Mouse (Mus musculus) forelimb bud, embryonic 11.5 days (tissue): ENCODE measurements around the gene Large1.
"Not testable (repeated sequence)": the region's sequence is repeated elsewhere in the genome, so short reads cannot be mapped to it uniquely, and the experiment has no call there.

ENCODE experiments used
- DNase-seq: peaks from one replicate; pipeline ENCODE4 v3.0.0-alpha.2; 2012; ENCODE audit warnings: low read depth, low spot score

Gene Large1

GRCm38 (mm10) chr8:73353108-73353793 is at the start of gene Large1:
Gene Large1 (minus strand): TSS chr8:73353540.
- DNase-seq, result peak; percentile 96

- no peak for DNase-seq
Observed at GRCm38 (mm10) chr8:73400343-73400742, 47.0 kb upstream of the Large1 start.

- not testable (repeated sequence) for DNase-seq
Observed at GRCm38 (mm10) chr8:73373001-73373400, 19.7 kb upstream of the Large1 start.

- DNase-seq, result peak; percentile 81
Observed at GRCm38 (mm10) chr8:73355979-73356378, 2.6 kb upstream of the Large1 start.

GRCm38 (mm10) chr8:73354201-73354881 is 1.0 kb upstream of the Large1 start:
- peak; percentile 52 for DNase-seq

- no peak for DNase-seq
Observed at GRCm38 (mm10) chr8:73353794-73354179, 447 bp upstream of the Large1 start.

GRCm38 (mm10) chr8:73352301-73353107 is 836 bp downstream of the Large1 start:
- peak; percentile 27 for DNase-seq

GRCm38 (mm10) chr8:73350366-73350765 is 3.0 kb downstream of the Large1 start:
- DNase-seq, result peak; percentile 40

GRCm38 (mm10) chr8:73342761-73343395 is 10.5 kb downstream of the Large1 start:
- DNase-seq, result no peak

- no peak for DNase-seq
Observed at GRCm38 (mm10) chr8:73336845-73337244, 16.5 kb downstream of the Large1 start.

GRCm38 (mm10) chr8:73329131-73329530 is 24.2 kb downstream of the Large1 start:
- DNase-seq, result no peak

GRCm38 (mm10) chr8:73328056-73328455 is 25.3 kb downstream of the Large1 start:
- DNase-seq, result no peak

- DNase-seq, result no peak
Observed at GRCm38 (mm10) chr8:73324667-73325066, 28.7 kb downstream of the Large1 start.

GRCm38 (mm10) chr8:73323591-73323990 is 29.7 kb downstream of the Large1 start:
- DNase-seq, result no peak

- DNase-seq, result not testable (repeated sequence)
Observed at GRCm38 (mm10) chr8:73319500-73319899, 33.8 kb downstream of the Large1 start.

- DNase-seq, result no peak
Observed at GRCm38 (mm10) chr8:73313911-73314310, 39.4 kb downstream of the Large1 start.

GRCm38 (mm10) chr8:73312714-73313607 is 40.4 kb downstream of the Large1 start:
- DNase-seq, result no peak

- DNase-seq, result no peak
Observed at GRCm38 (mm10) chr8:73310471-73310870, 42.9 kb downstream of the Large1 start.

- no peak for DNase-seq
Observed at GRCm38 (mm10) chr8:73310036-73310435, 43.3 kb downstream of the Large1 start.

- DNase-seq, result no peak
Observed at GRCm38 (mm10) chr8:73303907-73304306, 49.4 kb downstream of the Large1 start.

- no peak for DNase-seq
Observed at GRCm38 (mm10) chr8:73302947-73303346, 50.4 kb downstream of the Large1 start.
